Mouse (Mus musculus): ENCODE results near the gene Tcstv1. TPM values are rescaled to one million over a fixed set of nuclear protein-coding genes. Genes with fewer than 3 reads are reported as not detected.
"Not testable (repeated sequence)": the region's sequence is repeated elsewhere in the genome, so short reads cannot be mapped to it uniquely, and the experiment has no call there.

Tcstv1 gene
- polyA plus RNA-seq (2015; fragmentation: Nextera tagmentation; extraction: Ambion mirVana), result not detected in 2 replicates

DNA sequence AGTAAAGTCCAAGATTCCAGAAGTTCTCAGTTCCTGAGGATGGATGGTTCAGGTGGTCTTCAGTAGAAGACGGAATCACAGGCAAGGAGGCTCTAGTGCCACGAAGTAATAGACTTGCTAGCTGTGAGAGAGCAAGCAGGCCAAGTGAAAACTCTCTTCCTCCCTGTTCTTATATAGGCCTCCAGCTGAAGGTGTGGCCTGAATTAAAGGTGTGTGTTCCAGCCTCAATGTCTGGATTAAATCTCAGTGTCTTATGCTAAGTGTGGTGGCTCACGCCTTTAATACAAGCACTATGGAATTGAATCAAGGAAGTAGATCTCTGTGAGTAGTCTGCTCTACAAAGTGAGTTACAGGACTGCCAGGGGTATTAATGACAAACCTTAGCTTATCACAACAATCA is at the start of gene Tcstv1:
Gene Tcstv1 (minus strand): TSS at position 101 of the 400 bp plus-strand sequence.
- ATAC-seq (ENCODE audit: insufficient number of reproducible peaks, insufficient read depth, low FRiP score, low TSS enrichment, low read depth); H3K9me3 ChIP-seq; H3K4me3 ChIP-seq; H3K9ac ChIP-seq; H3K4me1 ChIP-seq; H3K27ac ChIP-seq; H3K36me3 ChIP-seq; H3K4me2 ChIP-seq; H3K27me3 ChIP-seq: not testable (repeated sequence)
- 89% methylated on average over 3 of the region's 3 CpGs for WGBS

DNA sequence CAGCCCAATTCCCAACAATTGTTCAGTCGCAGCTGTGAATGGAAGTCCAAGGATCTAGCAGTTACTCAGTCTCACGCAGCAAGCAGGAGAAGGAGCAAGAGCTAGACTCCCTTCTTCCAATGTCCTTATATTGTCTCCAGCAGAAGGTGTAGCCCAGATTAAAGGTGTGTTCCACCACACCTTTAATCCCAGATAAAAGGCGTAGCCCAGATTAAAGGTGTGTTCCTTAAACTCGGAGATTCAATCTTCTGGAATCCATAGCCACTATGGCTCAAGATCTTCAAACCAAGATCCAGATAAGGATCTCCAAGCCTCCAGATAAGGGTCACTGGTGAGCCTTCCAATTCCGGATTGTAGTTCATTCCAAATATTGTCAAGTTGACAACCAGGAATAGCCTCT is 34.6 kb upstream of the Tcstv1 start, which contains the start of gene Gm21761:
Gene Gm21761 (minus strand): TSS at position 101 of the 400 bp plus-strand sequence.
- H3K36me3 ChIP-seq; ATAC-seq (ENCODE audit: insufficient number of reproducible peaks, insufficient read depth, low FRiP score, low TSS enrichment, low read depth); H3K9me3 ChIP-seq; H3K4me3 ChIP-seq; H3K9ac ChIP-seq; H3K27me3 ChIP-seq; H3K4me1 ChIP-seq; H3K27ac ChIP-seq; H3K4me2 ChIP-seq: not testable (repeated sequence)
- WGBS, result 100% methylated on average over 1 of the region's 5 CpGs

DNA sequence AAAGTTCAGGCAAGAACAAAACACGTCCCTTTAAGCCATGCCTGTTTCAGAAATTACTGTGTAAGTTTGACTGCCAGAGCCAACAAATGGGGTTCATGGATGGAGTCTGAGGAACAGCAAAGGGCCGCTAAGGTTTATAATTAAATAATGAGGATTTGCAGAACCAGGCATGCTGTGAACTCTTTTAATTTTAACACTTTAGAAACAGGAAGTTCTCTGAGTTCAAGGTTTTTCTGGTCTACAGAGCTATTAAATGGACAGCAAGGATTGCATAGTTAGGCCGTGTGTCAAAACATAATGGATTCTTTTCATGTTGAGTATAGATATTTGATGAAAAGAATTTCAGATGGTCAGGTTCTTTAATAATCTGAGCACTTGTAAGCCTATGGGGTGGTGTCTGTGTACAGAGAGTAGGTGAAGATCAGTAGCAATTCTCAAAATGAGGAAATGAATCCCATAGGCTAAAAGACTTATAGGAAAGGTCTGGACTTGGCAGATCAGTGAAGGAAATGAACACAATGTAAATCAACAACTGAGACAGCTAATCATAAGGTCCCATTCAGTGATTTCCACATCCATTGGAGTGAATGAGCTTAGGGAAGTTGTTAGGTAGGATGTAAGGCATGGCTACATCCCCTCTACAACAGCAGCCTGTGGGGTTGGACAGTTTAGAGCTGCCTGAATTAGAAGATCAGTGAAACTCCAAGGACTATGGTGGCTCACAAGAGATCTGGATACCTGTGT is 30.2 kb upstream of the Tcstv1 start:
- H3K27ac ChIP-seq; H3K4me3 ChIP-seq; H3K9ac ChIP-seq; ATAC-seq (ENCODE audit: insufficient number of reproducible peaks, insufficient read depth, low FRiP score, low TSS enrichment, low read depth); H3K9me3 ChIP-seq; H3K4me2 ChIP-seq; H3K27me3 ChIP-seq; H3K36me3 ChIP-seq; H3K4me1 ChIP-seq: not testable (repeated sequence)
- 79% methylated on average over 3 of the region's 3 CpGs for WGBS

DNA sequence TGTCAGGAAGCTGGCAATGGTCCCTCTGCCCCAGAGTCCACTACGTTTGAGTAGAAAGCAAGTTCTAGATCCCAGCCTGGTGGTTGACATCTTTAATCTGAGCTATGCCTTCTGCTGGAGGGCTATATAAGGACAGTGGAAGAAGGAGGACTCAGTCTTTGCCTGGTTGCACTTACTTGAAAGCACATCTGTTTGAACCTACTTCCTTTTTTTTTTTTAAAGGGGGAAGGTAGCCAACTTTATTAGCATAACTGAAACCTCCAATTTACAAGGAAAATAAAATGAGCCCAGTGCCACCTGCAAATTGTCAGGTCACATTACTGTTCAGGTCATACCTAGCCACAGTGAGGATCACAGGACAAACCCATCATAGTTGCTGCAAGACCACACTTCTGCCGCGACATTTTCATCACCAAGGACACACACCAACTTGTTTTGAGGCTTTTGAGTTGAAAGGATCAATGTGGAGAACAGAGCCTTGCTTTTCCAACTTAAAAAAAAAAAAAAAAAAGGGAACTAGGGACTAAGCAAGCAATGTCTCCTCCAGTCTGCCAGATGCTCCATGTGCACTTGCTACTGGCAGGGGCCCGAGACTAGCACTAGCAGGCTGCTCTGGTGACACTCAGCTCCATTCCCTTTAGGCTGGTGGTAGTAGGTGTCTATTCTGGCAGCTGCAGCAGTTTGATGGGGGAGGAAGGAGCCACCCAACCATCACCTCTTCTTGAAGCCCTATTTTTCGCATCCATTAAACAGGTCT is 22.6 kb upstream of the Tcstv1 start:
- WGBS, result 82% methylated on average over 4 of the region's 5 CpGs
- not testable (repeated sequence) for ATAC-seq (ENCODE audit: insufficient number of reproducible peaks, insufficient read depth, low FRiP score, low TSS enrichment, low read depth); H3K27ac ChIP-seq; H3K4me1 ChIP-seq; H3K27me3 ChIP-seq; H3K36me3 ChIP-seq; H3K9me3 ChIP-seq; H3K4me2 ChIP-seq; H3K4me3 ChIP-seq; H3K9ac ChIP-seq

DNA sequence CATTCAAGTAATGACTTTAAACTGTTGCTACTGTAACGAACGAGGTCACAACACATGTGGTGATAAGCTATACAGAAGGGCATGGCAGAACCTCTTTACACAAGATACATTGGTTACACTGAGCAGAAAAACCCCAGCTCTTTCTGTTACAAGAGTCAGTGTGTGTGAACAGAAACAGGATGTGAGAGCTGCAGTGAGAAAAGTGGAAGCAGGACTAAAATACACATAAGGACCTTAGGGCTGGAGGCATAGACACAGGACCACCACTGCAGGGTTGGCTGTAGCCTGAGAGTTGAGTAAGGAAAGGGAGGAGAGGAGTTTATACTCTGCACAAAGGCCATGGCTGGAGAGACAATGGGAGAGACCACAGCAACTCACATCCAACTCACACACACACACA is 21.9 kb upstream of the Tcstv1 start:
- not testable (repeated sequence) for H3K36me3 ChIP-seq; H3K27ac ChIP-seq; H3K9ac ChIP-seq; H3K4me2 ChIP-seq; H3K27me3 ChIP-seq; H3K4me3 ChIP-seq; H3K9me3 ChIP-seq; H3K4me1 ChIP-seq; ATAC-seq (ENCODE audit: insufficient number of reproducible peaks, insufficient read depth, low FRiP score, low TSS enrichment, low read depth)
- 58% methylated on average over 2 of the region's 2 CpGs for WGBS

DNA sequence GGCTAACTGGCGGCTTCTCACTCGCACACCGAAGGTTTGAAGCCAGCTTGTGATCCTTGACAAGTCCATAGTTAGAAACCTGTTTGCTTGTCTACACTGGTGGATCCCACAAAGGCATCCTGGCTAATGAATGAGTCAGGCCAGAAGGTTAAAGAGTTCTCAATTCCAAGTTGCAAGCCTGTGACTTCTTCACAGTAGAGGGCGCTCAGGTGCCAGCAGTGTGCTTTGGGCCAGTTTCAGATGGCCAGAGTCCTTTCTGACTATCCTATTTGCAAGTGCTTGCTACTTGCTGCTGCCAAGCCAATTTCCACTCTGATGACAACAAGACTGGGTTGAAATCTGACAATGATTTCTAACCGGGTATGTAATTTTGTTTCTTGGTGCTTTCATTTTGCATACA is 4.0 kb upstream of the Tcstv1 start:
- not testable (repeated sequence) for H3K27me3 ChIP-seq; H3K4me1 ChIP-seq; H3K27ac ChIP-seq; H3K36me3 ChIP-seq; H3K4me2 ChIP-seq; H3K9ac ChIP-seq; ATAC-seq (ENCODE audit: insufficient number of reproducible peaks, insufficient read depth, low FRiP score, low TSS enrichment, low read depth); H3K9me3 ChIP-seq; H3K4me3 ChIP-seq
- WGBS, result 46% methylated on average over 5 of the region's 5 CpGs

DNA sequence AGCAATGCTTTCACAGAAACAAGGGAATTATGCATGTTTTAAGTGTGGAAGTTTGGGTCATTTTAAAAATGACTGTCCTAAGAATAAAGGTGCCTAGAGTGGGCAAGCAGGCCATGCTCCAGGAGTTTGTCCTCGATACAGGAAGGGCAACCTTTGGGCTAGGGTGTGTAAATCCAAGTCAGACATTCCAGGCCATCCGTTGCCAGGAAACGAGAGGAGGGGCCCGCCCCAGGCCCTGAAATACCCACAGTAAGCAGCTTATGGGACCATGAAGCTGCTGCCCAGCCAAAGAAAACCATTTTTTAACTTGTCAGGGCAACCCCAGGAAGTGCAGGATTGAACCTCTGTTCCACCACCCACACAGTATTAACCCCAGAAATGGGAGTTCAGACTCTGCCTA is 7.7 kb downstream of the Tcstv1 start:
- not testable (repeated sequence) for H3K27ac ChIP-seq; H3K36me3 ChIP-seq; H3K9me3 ChIP-seq; H3K27me3 ChIP-seq; H3K4me1 ChIP-seq; H3K4me3 ChIP-seq; H3K4me2 ChIP-seq; ATAC-seq (ENCODE audit: insufficient number of reproducible peaks, insufficient read depth, low FRiP score, low TSS enrichment, low read depth); H3K9ac ChIP-seq
- WGBS, result 46% methylated on average over 4 of the region's 4 CpGs

DNA sequence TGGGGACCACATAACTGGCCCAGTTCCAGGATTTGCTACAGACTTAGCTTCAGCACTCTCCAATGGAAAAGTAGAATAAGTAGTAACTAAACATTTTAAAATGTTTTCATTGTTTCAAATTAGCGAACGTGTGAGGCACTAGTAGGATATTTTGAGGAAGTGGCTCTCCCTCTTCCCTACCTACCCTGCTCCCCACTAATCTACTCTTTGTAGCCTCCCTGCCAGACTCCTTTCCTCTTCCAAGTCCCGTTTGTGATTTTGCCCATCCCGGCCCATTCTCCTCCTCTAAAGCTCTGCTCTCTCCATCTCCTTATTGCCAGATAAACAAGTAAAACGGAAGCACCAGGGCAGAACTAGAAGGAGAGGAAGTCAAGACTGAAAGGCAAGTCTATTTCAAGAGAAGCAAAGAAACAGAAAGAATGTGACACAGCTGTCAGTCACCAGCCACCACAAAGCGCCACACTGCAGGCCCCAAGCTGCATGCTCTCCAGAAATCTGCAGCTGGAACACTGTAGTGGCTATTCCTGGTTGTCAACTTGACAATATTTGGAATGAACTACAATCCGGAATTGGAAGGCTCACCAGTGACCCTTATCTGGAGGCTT is 30.1 kb downstream of the Tcstv1 start:
- H3K9ac ChIP-seq; H3K4me2 ChIP-seq; H3K27me3 ChIP-seq; H3K36me3 ChIP-seq; H3K27ac ChIP-seq; ATAC-seq (ENCODE audit: insufficient number of reproducible peaks, insufficient read depth, low FRiP score, low TSS enrichment, low read depth); H3K9me3 ChIP-seq; H3K4me1 ChIP-seq; H3K4me3 ChIP-seq: not testable (repeated sequence)
- 70% methylated on average over 6 of the region's 7 CpGs for WGBS

DNA sequence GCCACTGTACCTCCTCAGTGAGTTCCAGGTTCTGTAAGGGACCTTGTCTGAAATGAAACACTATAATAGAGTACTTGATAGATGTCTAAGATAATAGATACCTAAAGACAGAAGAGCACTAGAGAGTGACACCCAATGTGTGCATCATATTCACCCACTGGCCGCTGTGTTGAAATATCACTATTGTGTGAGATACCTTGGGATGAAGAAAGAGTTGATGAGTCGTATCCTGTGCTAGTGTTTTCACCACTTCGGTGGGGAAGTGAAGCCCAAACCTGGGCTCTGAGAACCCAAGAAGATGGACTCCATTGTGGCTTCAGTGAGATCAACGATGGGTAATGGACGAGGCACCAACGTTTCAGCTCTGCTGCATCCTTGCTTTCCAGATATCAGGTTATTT is 32.2 kb downstream of the Tcstv1 start:
- not testable (repeated sequence) for H3K4me2 ChIP-seq; H3K9me3 ChIP-seq; H3K27me3 ChIP-seq; H3K36me3 ChIP-seq; H3K9ac ChIP-seq; H3K4me1 ChIP-seq; ATAC-seq (ENCODE audit: insufficient number of reproducible peaks, insufficient read depth, low FRiP score, low TSS enrichment, low read depth); H3K27ac ChIP-seq; H3K4me3 ChIP-seq
- no CpG with 5 or more reads among the region's 6 CpGs for WGBS

Other genes starting within 250 kb of the Tcstv1 start
- gene Hmgcs1, start 204.4 kb downstream of the Tcstv1 start, polyA plus RNA-seq (2015; fragmentation: Nextera tagmentation; extraction: Ambion mirVana), result 156 and 161 TPM in 2 replicates
- 0.77 and 1.4 TPM in 2 replicates for gene Nim1k, start 138.9 kb downstream of the Tcstv1 start, polyA plus RNA-seq (2015; fragmentation: Nextera tagmentation; extraction: Ambion mirVana)
- gene Zfp131, start 103.9 kb downstream of the Tcstv1 start, polyA plus RNA-seq (2015; fragmentation: Nextera tagmentation; extraction: Ambion mirVana), result 45.0 and 48.6 TPM in 2 replicates
- not detected in 2 replicates for gene AF067063, start 64.6 kb downstream of the Tcstv1 start, polyA plus RNA-seq (2015; fragmentation: Nextera tagmentation; extraction: Ambion mirVana)
- not detected in 2 replicates for gene D13Ertd608e, start 58.8 kb downstream of the Tcstv1 start, polyA plus RNA-seq (2015; fragmentation: Nextera tagmentation; extraction: Ambion mirVana)
- gene Gm21761, start 34.5 kb upstream of the Tcstv1 start, polyA plus RNA-seq (2015; fragmentation: Nextera tagmentation; extraction: Ambion mirVana), result not detected in 2 replicates
- not detected in 2 replicates for gene B020031M17Rik, start 56.0 kb upstream of the Tcstv1 start, polyA plus RNA-seq (2015; fragmentation: Nextera tagmentation; extraction: Ambion mirVana)
- not detected in 2 replicates for gene Gm36079, start 132.2 kb upstream of the Tcstv1 start, polyA plus RNA-seq (2015; fragmentation: Nextera tagmentation; extraction: Ambion mirVana)
- gene Gm21188, start 157.4 kb upstream of the Tcstv1 start, polyA plus RNA-seq (2015; fragmentation: Nextera tagmentation; extraction: Ambion mirVana), result not detected in 2 replicates
- gene Gm20767, start 245.5 kb upstream of the Tcstv1 start, polyA plus RNA-seq (2015; fragmentation: Nextera tagmentation; extraction: Ambion mirVana), result not detected in 2 replicates

All from embryonic facial prominence, embryonic 13.5 days (tissue).